Mouse (Mus musculus) T-cell, adult 2 months (primary cell): ENCODE measurements around the gene Gm7073.
A peak's percentile ranks its signal among the peaks of the same experiment; 100 is the strongest.

Experiments used
- DNase-seq: peaks from one replicate; pipeline ENCODE4 v3.0.0; 2022; ENCODE audit warnings: low spot score

The Gm7073 gene

DNA sequence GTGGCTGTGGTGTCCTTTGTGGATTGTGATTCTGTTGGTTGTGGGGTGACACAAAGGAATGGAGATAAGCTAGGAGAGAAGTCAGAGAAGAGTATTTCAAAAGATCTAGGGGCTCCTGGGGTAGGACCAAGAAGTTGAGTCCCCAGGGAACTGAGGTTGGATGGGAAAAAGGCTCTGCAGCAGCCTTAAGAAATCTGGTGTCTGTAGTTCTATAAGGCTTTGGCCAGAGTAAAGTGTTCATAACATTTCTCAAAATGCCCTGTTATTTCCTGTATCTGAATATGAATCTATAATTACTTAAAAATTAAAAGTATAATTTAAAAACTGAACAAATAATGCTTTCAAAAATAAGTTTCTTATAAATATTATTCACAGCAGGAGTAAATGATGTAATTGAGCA lies at the start of gene Gm7073:
TSS of gene Gm7073 (minus strand) at position 101 of the 400 bp plus-strand sequence.
- no peak for DNase-seq

DNA sequence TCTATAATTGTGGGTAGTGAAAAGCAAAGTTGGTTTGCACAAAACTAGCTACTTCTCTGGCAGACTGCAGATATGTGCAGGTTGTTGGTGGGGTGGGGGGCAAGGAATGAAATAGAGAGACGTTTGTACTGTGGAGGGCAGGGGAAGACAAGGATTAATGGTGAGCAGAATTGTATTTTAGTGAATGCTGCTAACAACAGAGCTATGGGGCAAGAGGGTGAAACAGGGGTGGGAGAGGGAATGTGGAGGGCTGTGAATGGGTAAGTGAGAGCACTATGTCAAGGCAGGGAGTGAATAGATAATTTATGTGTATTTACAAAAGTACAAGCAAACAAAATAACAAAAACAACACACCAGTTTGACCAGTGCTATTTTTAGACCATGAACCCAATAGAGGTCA lies 31.5 kb upstream of the Gm7073 start:
- DNase-seq, result no peak

DNA sequence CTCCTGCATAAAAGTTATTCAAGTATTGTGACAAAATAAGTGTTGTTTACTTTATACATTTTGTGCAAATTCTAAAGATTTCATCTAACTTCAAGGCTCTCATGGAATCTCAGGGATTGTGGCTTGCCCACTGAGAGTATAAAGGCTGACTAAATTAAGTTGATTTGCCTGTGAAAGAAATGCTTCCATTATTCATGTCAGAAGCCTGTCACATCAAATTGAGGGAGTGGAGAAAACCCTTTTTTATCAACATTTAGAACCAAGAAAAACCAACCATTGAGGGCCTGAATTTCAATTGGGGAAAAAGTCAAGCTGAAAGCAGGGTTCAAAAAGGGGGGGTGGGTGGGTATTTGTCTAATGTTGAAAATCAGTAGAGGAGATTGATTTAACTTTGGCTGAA lies 30.0 kb upstream of the Gm7073 start:
- no peak for DNase-seq

DNA sequence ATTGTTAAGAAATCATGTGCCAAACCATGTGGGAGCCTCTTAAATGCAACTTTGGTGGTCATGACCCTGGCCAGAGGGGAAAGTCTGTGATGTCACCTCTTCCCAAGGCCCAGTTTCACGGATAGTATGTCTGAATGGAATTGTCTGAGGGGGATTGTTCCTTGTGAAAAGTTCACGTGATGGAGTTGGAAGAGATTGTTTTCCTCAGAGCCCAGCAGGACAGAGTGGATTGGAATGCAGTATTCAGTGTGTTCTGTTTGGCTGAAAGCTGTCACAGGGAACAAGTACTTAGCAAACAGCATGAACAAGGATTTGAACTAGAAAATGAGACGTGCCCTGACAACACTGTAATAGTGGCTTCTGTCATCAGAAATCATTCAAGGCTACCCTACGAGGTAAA lies 16.2 kb upstream of the Gm7073 start:
- no peak for DNase-seq

GRCm38 (mm10) chrX:60547444-60548304 lies 8.6 kb upstream of the Gm7073 start:
- DNase-seq, result no peak

DNA sequence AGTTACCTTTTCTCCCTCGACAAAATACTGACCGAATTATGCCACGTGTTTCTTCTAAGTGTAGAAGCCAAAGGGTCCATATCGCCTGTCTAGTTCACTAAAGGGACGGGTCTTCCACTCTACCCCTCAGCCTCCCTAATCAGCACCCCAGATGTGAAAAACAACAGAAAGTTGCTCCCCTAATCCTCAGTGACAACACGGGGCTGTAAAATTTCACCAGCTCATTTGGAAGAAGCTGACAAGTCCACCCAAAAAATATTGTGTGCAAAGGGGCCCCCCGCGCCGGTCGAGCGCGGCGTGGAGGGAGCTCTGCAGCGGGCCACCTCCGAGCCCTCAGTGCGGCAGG lies 8.0 kb upstream of the Gm7073 start:
- DNase-seq, result no peak

DNA sequence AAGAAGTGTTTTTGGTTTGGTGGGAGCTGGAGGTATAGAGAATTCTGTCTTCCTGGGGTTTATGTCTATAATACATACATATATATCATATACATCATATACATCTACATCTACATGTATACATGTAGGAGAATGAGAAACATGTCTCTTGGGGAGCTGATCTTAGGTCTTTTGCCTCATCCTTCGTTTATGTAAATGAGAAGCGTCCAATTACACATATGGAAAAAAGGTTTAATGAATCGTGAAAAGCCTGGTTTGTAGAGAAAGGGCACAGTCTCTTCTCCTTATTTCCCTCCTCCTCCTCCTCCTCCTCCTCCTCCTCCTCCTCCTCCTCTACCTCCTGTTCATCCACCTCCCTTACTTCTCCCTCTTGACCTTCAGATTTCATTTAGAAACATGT lies 6.9 kb upstream of the Gm7073 start:
- DNase-seq, result no peak

- no peak for DNase-seq
Observed at GRCm38 (mm10) chrX:60545444-60545843, 6.4 kb upstream of the Gm7073 start.

GRCm38 (mm10) chrX:60544098-60544497 lies 5.0 kb upstream of the Gm7073 start:
- DNase-seq, result no peak

GRCm38 (mm10) chrX:60542901-60543300 lies 3.9 kb upstream of the Gm7073 start:
- no peak for DNase-seq

- DNase-seq, result no peak
Observed at GRCm38 (mm10) chrX:60503995-60504394, 35.1 kb downstream of the Gm7073 start.

GRCm38 (mm10) chrX:60497750-60498149 lies 41.3 kb downstream of the Gm7073 start:
- DNase-seq, result no peak

DNA sequence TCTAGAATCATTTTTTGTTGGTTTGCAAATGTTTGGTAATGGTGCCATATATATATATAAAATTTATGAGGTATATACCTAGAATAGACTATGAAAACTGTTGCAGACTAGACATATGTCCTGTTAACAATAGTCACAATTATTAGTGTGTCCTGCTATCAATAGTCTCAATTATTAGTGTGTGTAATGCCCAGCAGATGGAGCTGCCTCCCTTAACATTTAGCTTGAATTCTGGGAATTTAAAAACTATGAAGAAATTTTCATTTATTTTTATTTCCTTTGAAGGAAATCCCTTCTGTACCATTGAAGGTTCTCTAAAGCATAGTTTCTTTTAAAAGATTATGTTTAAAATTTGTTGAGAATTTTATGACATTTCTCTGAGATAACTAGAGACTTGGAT lies 43.7 kb downstream of the Gm7073 start:
- no peak for DNase-seq

DNA sequence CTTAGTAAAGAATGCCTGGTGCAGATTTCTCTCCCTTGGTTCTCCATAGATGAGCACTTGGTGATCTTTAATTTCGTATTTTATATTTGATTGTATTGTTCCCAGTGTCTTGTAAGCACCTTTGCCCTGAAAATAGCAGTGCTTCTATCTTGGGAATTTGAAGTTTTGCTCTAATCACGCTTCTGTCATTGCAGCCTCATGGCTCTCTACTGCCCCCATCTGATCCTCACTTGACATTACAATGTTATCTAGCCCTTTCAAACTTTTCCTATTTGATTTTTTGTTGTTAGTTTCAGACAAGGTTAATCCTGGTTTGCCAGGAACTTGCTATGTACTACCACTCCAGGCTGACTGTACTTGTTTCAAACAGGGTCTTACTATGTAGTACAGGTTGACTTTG lies 75.3 kb downstream of the Gm7073 start:
- DNase-seq, result no peak

DNA sequence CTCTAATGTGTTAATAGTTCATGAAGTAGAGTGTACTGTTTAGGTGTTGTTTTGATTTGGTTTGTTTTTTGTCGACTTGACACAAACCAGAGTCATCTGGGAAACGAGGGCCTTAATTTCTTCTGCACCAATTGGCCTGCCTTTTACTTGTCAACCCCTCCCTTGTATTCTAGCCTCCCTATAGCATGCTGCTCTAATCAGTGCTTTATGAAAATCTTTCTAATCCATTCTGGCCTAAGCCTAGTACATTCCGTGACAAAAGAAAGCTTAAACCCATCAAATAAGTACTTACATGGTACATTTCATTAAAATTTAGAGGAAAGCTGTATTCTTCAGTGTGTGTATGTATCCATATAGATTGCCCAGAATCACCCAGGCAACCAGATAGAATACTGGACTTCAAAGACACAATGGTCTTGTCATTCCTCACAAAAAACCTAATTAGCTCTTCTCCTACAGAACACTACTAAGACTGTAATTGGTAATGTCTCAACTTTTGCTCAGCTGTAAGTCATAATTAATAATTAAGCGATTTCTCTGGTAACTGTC lies 124.4 kb downstream of the Gm7073 start:
- DNase-seq, result no peak

GRCm38 (mm10) chrX:60405681-60406080 lies 133.4 kb downstream of the Gm7073 start:
- DNase-seq, result no peak

DNA sequence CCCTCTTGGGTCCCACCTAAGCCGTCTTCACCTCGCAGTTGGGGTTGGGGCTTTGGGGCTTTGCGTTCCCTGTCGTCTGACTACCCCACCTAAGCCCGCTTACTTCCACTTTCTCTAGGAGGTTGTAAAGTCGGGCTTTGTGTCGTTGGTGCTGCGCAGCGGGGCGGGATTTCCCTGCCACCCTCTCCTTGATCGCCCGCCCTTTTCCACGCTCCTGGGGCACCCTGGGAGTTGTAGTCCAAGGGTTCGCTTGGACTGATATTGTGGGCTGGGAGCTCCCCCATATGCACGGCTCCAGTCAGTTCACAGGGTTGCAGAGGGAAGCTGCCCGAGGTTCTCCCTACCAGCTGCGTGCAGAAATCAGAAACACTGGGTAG lies 134.4 kb downstream of the Gm7073 start:
- peak; percentile 91 for DNase-seq

GRCm38 (mm10) chrX:60403764-60404667 lies 135.0 kb downstream of the Gm7073 start:
- DNase-seq, result peak; percentile 37

GRCm38 (mm10) chrX:60403062-60403763 lies 135.8 kb downstream of the Gm7073 start:
- peak; percentile 27 for DNase-seq

DNA sequence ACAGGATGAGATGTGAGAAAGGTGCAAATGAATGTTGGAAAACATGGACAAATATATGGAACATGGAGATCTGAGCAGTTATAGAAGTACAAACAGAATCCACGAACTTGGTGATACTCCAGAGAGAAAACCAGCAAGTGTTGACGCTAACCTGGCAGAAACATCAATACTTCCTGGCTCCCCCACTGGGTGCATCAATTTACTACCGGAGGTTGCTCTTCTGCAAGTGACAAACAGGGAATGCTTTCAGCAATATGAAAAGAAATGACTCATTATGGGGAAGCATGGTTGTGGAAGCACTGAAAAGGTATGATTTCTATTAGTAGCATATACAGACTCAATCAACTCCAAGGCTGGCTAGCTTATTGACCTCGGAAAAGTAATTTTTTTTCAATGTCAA lies 144.8 kb downstream of the Gm7073 start:
- DNase-seq, result no peak

DNA sequence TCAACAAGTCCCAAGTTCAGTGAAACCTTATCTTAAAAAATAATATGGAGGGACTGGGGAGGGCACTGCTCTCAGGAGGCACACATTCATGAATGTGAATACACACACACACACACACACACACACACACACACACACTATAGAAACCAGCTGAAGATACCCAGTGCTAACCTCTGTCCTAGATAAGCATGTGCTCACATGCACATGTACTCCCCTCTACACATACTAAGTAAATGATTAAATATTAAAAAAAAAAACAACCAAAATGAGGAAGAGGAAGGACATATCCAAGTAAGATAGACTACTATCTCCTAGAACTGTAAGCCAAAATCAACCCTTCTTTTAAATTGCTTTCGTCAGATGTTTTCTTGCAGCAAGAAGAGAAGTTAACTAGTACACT lies 152.2 kb downstream of the Gm7073 start:
- DNase-seq, result no peak
